Mouse (Mus musculus): ENCODE results near the gene Gm9999.
"Not testable (repeated sequence)": the region's sequence is repeated elsewhere in the genome, so short reads cannot be mapped to it uniquely, and the experiment has no call there.

The Gm9999 gene

DNA sequence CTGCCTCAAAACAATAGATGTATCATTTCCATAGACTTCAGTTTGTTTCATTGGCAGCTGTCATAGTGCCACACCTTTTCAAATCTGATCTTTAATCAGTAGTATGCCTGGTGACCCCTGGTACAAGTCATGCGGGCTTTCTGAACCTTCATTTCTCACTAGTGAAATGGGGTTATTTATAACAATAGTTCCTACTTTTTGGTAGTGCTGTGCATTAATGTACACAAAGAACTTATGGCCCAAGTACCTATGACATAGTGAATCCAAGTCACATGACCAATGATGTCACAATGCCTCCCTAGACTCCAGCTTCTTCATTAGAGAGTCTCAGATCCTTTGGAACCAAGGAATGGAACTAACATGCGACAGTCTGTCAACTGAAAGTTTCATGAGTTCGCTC, at the start of gene Gm9999:
Gm9999 (plus strand) TSS at position 301 of the 400 bp plus-strand sequence.
- DNase-seq (ENCODE audit: low read depth, low spot score) = no peak

DNA sequence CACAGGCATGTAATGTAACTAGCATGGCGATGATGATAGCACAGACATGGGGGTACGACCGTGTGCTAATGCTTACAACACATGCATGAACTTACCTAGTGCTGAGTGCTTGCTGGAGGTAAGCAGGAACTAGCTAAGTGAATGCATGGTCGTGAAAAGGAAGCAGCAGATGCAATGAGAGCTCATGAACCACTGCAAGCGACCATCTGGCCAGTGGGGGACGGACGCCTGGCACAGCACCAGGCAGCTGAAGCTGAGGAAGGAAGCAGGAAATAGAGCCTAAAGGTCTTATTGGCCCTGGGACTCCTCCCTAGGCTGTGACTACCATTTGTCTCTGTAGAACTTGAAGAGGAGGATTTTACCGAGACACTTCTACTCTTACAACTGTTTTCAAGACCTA, 48.6 kb upstream of the Gm9999 start:
- no peak for DNase-seq (ENCODE audit: low read depth, low spot score)

DNA sequence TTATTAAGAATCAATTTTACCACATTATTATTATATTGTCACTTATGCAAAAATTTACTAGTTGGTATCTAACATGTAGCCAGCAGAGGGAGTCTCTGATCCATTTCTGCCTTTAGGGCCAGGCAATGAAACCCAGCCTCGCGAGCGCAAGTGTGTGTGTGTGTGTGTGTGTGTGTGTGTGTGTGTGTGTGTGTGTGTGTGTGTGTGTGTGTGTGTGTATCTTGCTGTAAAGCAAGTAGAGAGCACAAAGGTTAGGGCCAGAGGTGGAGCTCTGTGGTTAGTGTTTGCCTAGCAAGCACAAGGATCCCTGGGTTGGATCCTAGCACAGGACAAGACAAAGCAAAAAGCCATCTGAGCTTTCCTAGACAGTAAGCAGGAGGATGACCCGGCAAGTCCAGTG, 47.5 kb upstream of the Gm9999 start:
- no peak for DNase-seq (ENCODE audit: low read depth, low spot score)

DNA sequence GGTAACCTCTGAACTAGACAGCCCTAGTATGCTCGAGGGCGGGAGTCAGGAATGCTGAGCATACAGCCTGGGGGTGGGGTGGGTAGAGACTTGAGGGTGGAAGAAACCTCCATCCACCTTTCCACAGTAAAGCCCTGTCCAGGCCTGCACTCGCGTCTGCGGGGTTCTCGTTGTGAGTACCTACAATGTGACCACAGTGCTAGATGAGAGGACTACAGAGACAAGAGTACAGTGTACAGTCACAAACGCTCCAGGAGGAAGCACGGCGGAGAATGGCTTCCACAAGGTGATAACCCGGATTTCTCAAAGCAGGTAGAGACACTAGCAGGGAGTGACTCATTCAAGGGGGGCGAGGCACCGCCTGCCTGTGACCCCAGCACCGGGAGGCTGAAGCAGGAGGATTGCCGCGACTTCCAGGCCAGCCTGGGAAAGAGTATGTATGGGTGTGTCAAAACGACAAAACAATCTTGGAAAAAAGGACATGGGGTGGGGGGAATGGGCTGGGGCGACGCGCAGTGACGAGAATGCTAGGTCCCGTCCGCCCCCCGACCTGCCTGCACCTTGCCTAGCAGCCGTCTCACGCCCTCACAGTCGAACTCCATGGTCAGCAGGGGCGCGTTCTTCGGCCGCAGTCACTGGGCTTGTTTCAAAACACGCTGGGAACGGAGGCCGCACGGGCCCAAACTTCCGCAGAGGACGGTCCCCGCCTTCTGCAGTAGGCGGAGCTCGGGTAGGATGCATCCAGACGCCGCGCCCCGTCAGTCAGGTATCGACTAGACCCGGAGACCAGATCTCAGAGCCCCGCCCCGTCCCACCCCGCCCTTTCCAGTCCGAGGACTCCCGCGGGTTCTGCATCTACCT, 25.3 kb upstream of the Gm9999 start, which contains the start of gene Uevld:
Uevld (minus strand) TSS at position 697 of the 861 bp plus-strand sequence.
- DNase-seq (ENCODE audit: low read depth, low spot score) = peak; percentile 89

DNA sequence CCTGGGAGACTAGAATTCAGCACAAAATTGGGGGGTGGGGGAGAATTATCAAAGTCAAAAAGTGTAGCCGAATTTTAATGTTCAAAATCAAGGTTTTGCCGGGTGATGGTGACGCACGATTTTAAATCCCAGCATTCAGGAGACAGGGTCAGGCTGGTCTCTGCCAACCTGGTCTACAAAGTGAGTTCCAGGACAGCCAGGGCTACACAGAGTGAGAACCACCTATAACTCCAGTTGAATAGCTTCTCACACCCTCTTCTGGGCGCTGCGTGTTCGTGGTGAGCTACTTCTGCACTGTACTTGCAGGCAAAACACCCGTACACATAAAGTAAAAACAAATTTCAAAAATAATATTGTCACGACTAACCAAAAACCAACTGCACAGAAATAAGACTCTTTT, 24.5 kb upstream of the Gm9999 start:
- no peak for DNase-seq (ENCODE audit: low read depth, low spot score)

DNA sequence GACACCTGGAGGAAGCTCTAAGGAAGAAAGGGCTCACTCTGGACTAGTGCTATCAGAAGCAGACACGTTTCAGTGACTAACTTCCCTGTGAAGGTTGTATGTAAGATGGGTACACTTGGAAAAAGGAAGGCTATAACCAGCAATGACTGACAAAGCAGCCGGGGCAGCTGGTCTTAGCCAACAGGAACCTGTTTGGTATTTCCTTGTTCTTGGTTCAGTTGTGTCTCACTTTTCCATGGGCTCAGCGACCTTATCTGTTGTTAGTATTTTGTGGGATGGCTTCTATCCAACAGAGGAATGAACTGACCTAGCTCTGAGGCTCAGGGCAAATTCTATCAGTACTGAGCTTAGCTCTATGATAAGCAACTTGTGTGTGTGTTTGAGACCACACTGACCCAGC, 22.4 kb upstream of the Gm9999 start:
- no peak for DNase-seq (ENCODE audit: low read depth, low spot score)

DNA sequence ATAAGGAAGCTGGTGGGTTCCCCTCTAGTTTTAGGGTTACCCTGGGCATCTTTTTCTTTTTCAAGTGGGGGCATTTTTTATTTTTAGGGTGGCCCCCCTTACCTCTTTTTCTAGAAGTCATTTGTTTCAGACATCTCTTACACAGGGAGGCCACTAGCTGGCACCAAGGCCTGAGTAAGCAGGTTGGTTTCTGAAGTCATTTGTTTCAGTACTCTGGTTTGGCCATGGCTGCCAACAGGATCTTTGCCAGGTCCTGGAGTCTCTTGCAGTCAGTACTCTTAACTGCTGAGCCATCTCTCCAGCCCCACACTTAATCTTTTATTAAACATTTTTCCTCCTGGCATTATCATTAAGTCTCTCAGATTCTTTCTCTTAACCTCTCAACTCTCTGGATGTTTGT, 21.2 kb upstream of the Gm9999 start:
- DNase-seq (ENCODE audit: low read depth, low spot score) = no peak

DNA sequence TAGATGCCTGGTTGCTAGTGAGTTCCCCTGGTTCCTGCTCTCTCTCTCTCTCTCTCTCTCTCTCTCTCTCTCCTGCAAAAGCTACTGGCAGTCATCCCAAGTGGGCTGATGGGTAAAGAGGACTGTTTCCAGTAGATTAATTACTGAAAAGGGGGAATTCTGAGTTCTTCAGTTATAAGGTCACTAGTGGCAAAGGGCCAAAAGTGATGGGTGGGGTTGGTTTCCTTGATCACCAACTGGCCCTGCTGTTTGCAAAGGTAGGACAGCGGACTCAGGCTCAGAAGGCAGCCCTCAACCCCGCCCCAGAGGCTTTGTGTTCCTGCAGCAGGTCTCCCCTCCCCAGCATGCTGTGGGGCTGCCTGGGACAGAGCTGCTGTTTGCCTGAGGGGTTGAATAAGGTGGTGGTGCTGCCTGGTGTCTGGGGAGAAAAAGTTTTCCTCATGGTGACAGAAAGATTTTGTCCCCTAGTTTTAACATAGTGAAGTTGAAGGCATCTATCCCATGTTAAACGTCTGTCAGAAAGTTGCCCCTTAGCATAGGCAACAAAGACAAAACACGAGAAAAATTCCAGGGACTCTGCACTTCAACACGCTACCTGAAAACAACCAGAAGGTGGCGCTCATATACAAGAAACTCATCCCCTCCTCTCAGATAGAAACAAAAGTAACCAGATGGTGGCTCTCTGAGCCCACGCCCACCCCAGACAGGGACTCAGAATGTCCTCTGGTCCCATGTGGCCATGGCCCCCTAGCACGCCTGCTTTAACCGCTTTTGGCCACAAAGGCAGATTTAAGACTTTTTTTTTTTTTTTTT, 20.4 kb upstream of the Gm9999 start:
- DNase-seq (ENCODE audit: low read depth, low spot score) = peak; percentile 88

DNA sequence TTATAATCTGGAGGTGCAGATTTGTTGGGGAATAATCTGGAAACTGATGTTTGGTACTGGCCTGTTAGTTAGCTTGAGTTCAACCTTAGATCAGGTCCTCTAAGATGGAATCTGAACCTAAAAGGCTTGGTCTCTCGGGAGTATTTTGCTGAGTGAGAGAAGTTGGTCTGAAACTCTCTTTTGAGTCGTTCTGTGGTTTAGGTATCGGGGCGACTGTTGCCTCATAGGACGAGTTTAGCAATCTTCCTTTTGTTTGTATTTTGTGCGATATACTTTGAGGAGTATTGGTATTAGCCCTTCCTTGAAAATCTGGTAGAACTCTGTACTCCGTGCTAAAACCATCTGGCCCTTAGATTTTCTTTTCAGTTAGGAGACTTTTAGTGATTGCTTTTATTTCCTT, 19.3 kb upstream of the Gm9999 start:
- no peak for DNase-seq (ENCODE audit: low read depth, low spot score)

DNA sequence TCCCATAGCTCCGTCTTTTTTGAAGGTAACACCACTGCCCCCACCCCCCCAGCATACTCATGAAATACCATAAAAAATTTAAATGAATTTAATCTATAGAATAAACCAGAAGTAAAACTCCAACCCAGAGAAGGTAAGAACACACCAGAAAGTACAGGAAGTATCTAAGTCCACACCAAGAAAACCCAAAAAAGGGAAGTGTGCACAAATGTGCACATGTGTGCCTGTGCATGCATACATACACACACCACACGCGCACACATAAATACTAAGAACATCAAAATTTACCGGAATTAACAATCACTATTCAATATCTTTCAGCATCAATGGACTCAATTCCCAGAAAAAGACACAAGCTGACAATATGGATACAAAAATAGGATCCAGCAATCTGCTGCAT, 13.5 kb upstream of the Gm9999 start:
- no peak for DNase-seq (ENCODE audit: low read depth, low spot score)

DNA sequence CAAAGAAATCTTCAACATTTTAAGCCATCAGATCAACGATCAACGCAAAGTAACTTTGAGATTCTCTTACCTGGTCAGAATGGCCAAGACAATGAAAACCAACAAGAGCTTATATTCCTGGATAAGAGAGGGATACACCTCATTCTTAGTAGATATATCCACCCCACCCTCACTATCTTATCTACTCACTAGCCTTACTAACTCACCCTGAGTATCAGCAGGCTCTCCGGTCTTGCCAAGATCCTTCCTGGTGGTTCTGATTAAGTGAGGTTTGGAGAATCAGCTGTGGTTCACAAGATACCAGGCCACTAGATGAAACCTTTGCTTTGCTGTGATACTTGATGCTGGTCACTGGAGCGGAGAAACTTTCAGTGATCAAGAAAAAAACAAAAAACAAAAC, 8.7 kb upstream of the Gm9999 start:
- DNase-seq (ENCODE audit: low read depth, low spot score) = no peak

DNA sequence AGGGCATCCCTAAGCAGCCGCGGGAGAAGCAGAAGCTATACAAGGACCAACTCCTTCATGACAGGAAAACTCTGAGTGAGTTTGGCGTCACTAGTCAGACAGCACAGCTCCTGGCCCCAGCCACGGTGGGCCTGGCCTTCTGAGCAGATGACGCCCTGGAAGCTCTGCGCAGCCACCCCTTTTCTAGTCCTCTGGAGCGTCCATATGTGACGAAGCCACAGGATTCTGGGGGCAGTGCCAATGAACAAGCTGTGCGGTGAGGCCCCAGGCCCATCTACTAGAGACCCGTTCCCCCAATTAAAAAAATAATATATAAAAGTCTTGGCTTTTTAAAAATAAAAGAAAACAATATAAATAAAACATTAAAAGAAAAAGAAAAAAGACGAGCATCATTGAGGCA, 7.9 kb upstream of the Gm9999 start:
- DNase-seq (ENCODE audit: low read depth, low spot score) = no peak

DNA sequence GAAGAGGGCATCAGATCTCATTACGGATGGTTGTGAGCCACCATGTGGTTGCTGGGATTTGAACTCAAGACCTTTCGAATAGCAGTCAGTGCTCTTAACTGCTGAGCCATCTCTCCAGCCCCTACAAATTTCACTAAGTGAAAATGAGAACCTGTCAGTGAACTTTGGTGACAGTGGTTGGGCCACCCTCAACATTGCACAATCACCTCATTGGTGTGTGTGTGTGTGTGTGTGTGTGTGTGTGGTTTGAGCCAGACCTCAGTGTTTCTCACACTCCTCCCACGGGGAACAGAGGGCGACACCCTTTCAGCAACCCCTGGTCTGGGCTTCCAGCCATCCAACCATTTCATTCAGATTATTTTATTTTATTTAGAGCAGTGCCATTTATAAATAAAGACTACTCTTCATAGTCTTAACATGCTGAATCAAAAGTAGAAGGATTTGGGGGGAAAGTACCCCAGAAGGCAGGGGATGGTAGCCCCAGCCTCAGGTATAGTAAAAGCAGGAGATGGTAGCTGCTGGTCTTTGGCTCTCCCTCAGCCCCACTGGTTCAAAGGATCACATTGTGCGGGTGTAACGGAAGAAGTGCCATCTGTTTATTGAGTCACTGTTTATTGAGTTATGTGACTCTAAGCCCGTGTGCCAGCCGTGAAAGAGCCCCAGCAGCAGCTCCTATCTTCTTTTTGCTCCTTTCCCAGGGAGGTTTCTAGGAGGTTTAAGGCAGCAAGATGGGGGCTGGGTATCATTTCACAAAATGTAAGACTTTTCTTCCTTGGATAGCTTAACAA, 2.5 kb downstream of the Gm9999 start:
- no peak for DNase-seq (ENCODE audit: low read depth, low spot score)

DNA sequence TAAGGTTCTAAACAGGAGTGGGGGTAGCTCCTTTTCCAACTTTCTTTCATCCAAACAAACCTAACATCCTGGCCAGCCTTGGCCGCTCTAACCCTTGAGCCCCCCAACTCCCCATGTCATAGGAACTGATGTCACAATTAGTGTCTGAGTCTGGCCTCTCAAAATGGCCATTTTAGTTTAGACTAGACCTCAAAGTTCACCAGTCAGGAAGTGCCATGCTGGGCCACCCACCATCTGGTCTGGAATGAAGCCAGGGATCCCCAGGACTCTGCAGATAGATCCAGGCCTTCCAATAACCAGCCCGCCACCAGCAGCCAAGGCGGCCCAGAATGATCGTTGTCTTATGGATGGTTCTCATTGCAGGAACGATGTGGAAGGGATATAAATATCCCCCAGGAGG, 3.3 kb downstream of the Gm9999 start:
- no peak for DNase-seq (ENCODE audit: low read depth, low spot score)

DNA sequence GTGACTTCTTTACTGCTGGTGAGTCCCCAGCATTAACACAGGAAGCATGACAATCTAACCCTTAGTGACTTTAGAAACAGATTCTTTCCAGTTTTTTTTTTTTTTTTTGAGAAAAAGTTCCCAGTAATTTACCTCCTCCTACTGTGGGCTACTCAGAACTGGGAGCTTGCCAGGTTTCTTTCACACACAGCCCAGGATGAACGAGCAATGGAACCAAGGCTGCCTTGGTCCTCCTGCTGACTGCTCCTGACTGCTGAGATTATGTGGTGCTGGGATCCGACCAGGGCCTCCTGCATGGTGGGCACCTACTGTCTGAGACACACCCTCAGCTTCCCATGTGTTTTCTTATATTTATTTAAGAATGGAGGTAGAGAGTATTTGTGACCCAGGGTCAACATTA, 3.7 kb downstream of the Gm9999 start:
- no peak for DNase-seq (ENCODE audit: low read depth, low spot score)

DNA sequence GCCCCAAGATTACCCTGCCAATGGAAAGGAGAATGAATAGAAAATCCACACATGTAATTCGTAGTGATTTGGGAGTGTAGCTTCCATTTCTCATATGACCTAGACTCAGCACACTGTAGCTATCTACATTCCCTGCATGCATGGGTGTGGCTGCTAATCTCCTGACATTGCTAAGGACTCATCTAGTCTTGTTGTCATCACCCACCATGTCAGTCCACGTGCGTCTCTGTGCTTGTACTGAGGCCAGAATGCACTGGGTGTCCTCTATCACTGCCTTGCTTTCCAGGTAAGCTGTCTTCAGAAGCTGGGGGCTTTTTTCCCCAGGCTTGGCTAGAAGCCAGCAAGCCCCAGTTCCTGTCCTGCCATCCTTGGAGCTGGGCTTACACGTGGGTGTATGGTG, 6.0 kb downstream of the Gm9999 start:
- not testable (repeated sequence) for DNase-seq (ENCODE audit: low read depth, low spot score)

DNA sequence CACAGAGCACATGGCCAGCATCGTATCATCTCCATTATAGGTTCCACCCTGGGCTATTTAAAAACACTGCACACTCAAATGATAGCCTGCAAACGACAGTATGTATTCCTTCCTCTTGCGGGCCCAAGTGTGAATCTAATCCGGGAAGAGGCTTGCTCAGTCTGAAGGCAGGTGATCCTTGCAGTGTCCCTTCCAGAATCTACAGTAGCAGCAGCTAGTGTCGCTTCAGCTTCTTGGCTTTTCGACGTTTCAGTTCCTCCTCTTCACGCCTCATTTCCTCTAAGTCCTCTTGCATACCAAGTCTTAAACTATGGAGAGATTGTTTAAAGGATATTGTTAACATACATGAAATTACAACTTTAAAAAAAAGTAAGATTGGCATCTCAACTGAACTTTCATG, 9.7 kb downstream of the Gm9999 start:
- DNase-seq (ENCODE audit: low read depth, low spot score) = no peak

DNA sequence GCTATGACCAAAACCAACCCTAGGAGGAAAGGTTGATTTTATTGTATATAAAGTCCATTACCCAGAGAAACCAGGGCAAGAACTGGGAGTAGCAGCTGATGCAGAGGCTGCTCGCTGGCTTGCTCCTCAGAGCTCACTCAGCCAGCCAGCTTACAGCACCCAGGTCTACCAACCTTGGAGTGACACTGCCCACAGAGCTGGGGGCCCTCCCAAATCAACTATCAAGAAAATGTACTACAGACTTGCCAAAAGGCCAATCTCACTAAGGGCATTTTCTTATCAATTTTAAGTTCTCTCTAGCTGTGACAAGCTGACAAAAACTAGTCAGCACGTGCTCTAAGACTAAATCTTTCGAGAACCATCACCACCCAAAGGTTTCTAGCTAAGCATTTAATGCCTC, 12.2 kb downstream of the Gm9999 start:
- DNase-seq (ENCODE audit: low read depth, low spot score) = no peak

DNA sequence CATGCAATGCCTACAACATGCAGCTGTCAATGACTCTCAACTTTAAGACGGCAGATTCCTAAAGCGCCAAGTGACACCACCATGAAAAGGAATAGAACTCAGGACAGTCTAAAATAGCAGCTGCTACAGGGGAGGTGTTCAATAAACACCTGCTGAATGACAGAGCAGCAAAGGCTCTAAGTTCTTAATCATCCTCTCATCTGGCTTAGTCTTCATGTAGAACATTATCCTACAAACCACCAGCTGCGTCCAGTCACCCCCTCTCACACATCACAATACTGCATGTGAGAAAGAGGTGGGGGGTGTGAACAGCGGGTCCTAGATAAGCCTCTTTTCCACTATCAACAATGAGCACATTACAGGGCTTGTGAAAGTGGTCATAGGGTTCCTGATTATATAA, 13.6 kb downstream of the Gm9999 start:
- DNase-seq (ENCODE audit: low read depth, low spot score) = no peak

DNA sequence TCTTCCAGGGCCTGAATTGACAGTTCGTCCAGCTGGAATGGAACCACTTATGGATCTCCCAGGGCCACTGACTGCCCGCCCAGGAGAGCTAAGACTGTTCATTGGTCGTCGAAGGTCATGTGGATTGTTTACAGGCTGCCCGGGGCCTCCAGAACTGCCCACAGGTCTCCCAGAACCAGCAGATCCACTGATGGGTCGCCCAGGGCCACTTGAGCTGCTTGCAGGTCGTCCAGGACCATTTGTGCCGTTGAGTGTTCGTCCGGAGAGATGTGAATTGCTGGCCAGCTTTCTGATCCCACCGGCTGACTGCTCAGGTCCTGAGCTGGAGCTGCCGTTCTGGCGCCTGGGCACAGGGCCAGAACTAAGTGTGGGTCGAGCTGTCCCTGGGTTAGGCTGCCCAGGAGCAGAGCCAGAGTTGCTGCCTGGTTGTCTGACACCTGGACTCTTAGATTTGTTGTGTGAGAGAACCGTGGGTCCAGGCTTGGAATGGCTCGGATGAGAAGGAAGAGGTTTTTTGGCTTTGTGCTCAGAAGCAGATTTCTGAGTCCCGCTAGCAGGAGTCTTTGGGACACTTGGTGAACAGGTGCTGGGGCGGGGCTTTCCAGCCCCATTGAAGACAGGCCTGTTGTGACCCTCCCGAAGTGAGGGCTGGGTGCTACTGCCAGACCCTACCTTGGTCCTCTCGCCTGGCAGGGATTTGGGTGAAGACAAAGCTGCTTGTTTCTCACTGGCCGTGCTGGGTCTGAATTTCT, 14.4 kb downstream of the Gm9999 start:
- no peak for DNase-seq (ENCODE audit: low read depth, low spot score)

DNA sequence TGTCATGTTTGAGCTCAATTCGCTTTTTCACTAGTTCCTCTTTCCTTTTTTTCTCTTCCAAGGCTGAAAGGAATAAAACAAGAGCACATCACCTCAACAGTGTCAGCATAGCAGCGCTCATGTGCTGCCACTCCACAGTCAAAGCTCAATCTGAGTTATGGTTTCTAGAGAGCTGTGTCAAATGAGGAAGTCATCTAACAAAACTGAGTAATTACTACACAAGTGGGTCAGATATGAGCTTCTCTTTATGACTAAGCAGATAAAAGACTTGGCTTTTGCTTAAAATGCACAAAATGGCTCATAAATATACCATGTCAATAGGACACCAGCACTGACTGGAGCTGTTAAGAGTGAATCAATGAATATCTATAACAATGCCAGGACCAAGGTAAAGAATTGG, 15.6 kb downstream of the Gm9999 start:
- DNase-seq (ENCODE audit: low read depth, low spot score) = no peak

Data from forelimb bud, embryonic 11.5 days (tissue).